Mouse (Mus musculus): ENCODE results near the gene Ctdspl2. TPM values are rescaled to one million over a fixed set of nuclear protein-coding genes. Genes with fewer than 3 reads are reported as not detected.
"Not testable (repeated sequence)": the region's sequence is repeated elsewhere in the genome, so short reads cannot be mapped to it uniquely, and the experiment has no call there.

Gene Ctdspl2
- polyA plus RNA-seq, 1 experiment = 74.4 TPM

GRCm38 (mm10) chr2:122011441-122011840, 55.6 kb downstream of the Ctdspl2 start:
- Histone ChIP-seq H3K9me3 (replicated peaks; ENCODE audit: control insufficient read depth, insufficient read depth, low read length, poor library complexity, severe bottlenecking) (no peaks in the 10 kb centered on the region), H3K9ac (ENCODE audit: low read depth, poor library complexity, severe bottlenecking) (no peak overlapping the region), H3K4me3 (ENCODE audit: low read depth, low read length) (no peak overlapping the region), H3K27ac (ENCODE audit: insufficient read depth, low read length) (no peak overlapping the region), H3K4me1 (ENCODE audit: control insufficient read depth, insufficient read depth, low read length) (no peaks in the 10 kb centered on the region), H3K36me3 (ENCODE audit: control insufficient read depth, insufficient read depth, low read length, poor library complexity, severe bottlenecking) (peaks cover 6% of the 10 kb centered on the region), H3K27me3 (ENCODE audit: control insufficient read depth, insufficient read depth, low read length, poor library complexity, severe bottlenecking) (no peaks in the 10 kb centered on the region)
- TF ChIP-seq EP300 (IDR thresholded peaks at IDR 0.05; ENCODE audit: insufficient read depth, low read depth, low read length) = no peak
- TF ChIP-seq CTCF (IDR thresholded peaks at IDR 0.05; ENCODE audit: low read depth, low read length) = no peak
- no peak for TF ChIP-seq POLR2A (IDR thresholded peaks at IDR 0.05; ENCODE audit: insufficient read depth, low read length)

GRCm38 (mm10) chr2:122018705-122019104, 62.9 kb downstream of the Ctdspl2 start:
- Histone ChIP-seq H3K4me1 (ENCODE audit: control insufficient read depth, insufficient read depth, low read length) (no peaks in the 10 kb centered on the region), H3K27ac (ENCODE audit: insufficient read depth, low read length) (no peak overlapping the region), H3K36me3 (ENCODE audit: control insufficient read depth, insufficient read depth, low read length, poor library complexity, severe bottlenecking) (peaks cover under 1% of the 10 kb centered on the region; the same call in 1 of the 2 replicates), H3K9me3 (replicated peaks; ENCODE audit: control insufficient read depth, insufficient read depth, low read length, poor library complexity, severe bottlenecking) (no peaks in the 10 kb centered on the region), H3K9ac (ENCODE audit: low read depth, poor library complexity, severe bottlenecking) (no peak overlapping the region), H3K27me3 (ENCODE audit: control insufficient read depth, insufficient read depth, low read length, poor library complexity, severe bottlenecking) (no peaks in the 10 kb centered on the region), H3K4me3 (ENCODE audit: low read depth, low read length) (no peak overlapping the region)
- TF ChIP-seq CTCF (IDR thresholded peaks at IDR 0.05; ENCODE audit: low read depth, low read length) (no peak), EP300 (IDR thresholded peaks at IDR 0.05; ENCODE audit: insufficient read depth, low read depth, low read length) (no peak), POLR2A (IDR thresholded peaks at IDR 0.05; ENCODE audit: insufficient read depth, low read length) (no peak)

GRCm38 (mm10) chr2:122022284-122022683, 66.5 kb downstream of the Ctdspl2 start:
- TF ChIP-seq CTCF (IDR thresholded peaks at IDR 0.05; ENCODE audit: low read depth, low read length) = no peak
- no peak for TF ChIP-seq POLR2A (IDR thresholded peaks at IDR 0.05; ENCODE audit: insufficient read depth, low read length)
- no peak for TF ChIP-seq EP300 (IDR thresholded peaks at IDR 0.05; ENCODE audit: insufficient read depth, low read depth, low read length)
- Histone ChIP-seq H3K9ac (ENCODE audit: low read depth, poor library complexity, severe bottlenecking) (no peak overlapping the region), H3K27ac (ENCODE audit: insufficient read depth, low read length) (no peak overlapping the region), H3K27me3 (ENCODE audit: control insufficient read depth, insufficient read depth, low read length, poor library complexity, severe bottlenecking) (no peaks in the 10 kb centered on the region), H3K36me3 (ENCODE audit: control insufficient read depth, insufficient read depth, low read length, poor library complexity, severe bottlenecking) (no peaks in the 10 kb centered on the region), H3K9me3 (replicated peaks; ENCODE audit: control insufficient read depth, insufficient read depth, low read length, poor library complexity, severe bottlenecking) (no peaks in the 10 kb centered on the region), H3K4me3 (ENCODE audit: low read depth, low read length) (no peak overlapping the region), H3K4me1 (ENCODE audit: control insufficient read depth, insufficient read depth, low read length) (no peaks in the 10 kb centered on the region)

- Histone ChIP-seq H3K36me3 (ENCODE audit: control insufficient read depth, insufficient read depth, low read length, poor library complexity, severe bottlenecking) (peaks cover 12% of the 10 kb centered on the region), H3K9ac (ENCODE audit: low read depth, poor library complexity, severe bottlenecking) (peak overlapping the region; percentile 99; the same call in 1 of the 2 replicates)
- H3K27ac ChIP-seq (ENCODE audit: insufficient read depth, low read length); H3K4me3 ChIP-seq (ENCODE audit: low read depth, low read length); H3K4me1 ChIP-seq (ENCODE audit: control insufficient read depth, insufficient read depth, low read length); H3K27me3 ChIP-seq (ENCODE audit: control insufficient read depth, insufficient read depth, low read length, poor library complexity, severe bottlenecking); H3K9me3 ChIP-seq (replicated peaks; ENCODE audit: control insufficient read depth, insufficient read depth, low read length, poor library complexity, severe bottlenecking): not testable (repeated sequence)
These were observed 71.3 kb downstream of the Ctdspl2 start for GRCm38 (mm10) chr2:122027091-122027490.

- no peak within 1 kb of the TSS; the same call in 1 of the 2 replicates for H3K27ac ChIP-seq (ENCODE audit: insufficient read depth, low read length)
- TF ChIP-seq CTCF (IDR thresholded peaks at IDR 0.05; ENCODE audit: low read depth, low read length) (no peak), POLR2A (IDR thresholded peaks at IDR 0.05; ENCODE audit: insufficient read depth, low read length) (peak; percentile 98), EP300 (IDR thresholded peaks at IDR 0.05; ENCODE audit: insufficient read depth, low read depth, low read length) (0 out of 2 replicates have a peak, but pooled peaks have one; percentile 10)
- peak within 1 kb of the TSS; percentile 99 for H3K9ac ChIP-seq (ENCODE audit: low read depth, poor library complexity, severe bottlenecking)
- H3K9me3 ChIP-seq (replicated peaks; ENCODE audit: control insufficient read depth, insufficient read depth, low read length, poor library complexity, severe bottlenecking) = no peaks in the 10 kb centered on the region
- no peaks in the 10 kb centered on the region for H3K27me3 ChIP-seq (ENCODE audit: control insufficient read depth, insufficient read depth, low read length, poor library complexity, severe bottlenecking)
- peaks cover 17% of the 10 kb centered on the region for H3K36me3 ChIP-seq (ENCODE audit: control insufficient read depth, insufficient read depth, low read length, poor library complexity, severe bottlenecking)
- H3K4me1 ChIP-seq (ENCODE audit: control insufficient read depth, insufficient read depth, low read length) = no peaks in the 10 kb centered on the region
- peak within 1 kb of the TSS; percentile 91 for H3K4me3 ChIP-seq (ENCODE audit: low read depth, low read length)
These were observed 72.3 kb downstream of the Ctdspl2 start, which contains the start of gene Eif3j1 for GRCm38 (mm10) chr2:122027862-122028755. TSS of gene Eif3j1 (plus strand) at chr2:122028546.

Measured in ES-Bruce4 (cell line).